Mouse (Mus musculus): ENCODE measurements around the gene Frmd8. TPM values are rescaled to one million over a fixed set of nuclear protein-coding genes. Genes with fewer than 3 reads are reported as not detected.

Gene Frmd8
- 18.9 and 21.3 TPM in 2 replicates for polyA plus RNA-seq (2012; rRNA removed)

DNA sequence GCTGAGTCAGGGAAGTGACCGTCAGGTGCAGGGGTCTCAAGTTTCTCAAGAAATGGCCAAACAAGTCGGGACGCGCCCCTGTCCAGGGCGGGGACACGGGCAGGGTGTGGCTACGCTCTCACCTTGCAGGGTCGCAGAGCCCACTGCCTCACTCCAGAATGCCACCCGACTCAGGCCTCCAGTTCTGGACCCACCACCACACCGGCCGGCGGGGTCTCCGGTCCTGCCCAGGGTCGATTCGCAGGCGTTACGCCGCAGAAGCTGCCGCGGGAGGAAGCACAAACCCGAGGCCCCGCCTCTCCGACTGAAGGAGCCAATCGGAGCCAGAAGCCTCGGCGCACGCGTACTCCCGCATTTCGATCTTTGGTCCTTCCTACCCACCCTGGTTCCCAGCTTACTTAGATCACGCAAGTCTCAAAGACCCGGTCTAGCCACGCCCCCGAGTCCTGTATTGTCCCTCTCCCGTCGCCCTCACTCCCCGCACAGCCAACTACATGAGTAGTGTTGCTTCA lies at the start of gene Frmd8:
Gene Frmd8, minus strand, starts transcription at position 306 of the 512 bp plus-strand sequence.
- TF ChIP-seq POLR2A (IDR thresholded peaks at IDR 0.05; ENCODE audit: borderline replicate concordance, extremely low read depth, insufficient read depth, insufficient read length, poor library complexity, severe bottlenecking) (no peak), CTCF (IDR thresholded peaks at IDR 0.05; ENCODE audit: borderline replicate concordance, extremely low read depth, insufficient read depth, insufficient read length) (no peak)
- DNase-seq (ENCODE audit: low read depth) = peak; percentile 98

GRCm38 (mm10) chr19:5924713-5925093 lies 49.6 kb upstream of the Frmd8 start, which contains the start of gene Cdc42ep2:
TSS of gene Cdc42ep2 (minus strand) at chr19:5924816.
- peak; percentile 97 for DNase-seq (ENCODE audit: low read depth)
- TF ChIP-seq POLR2A (IDR thresholded peaks at IDR 0.05; ENCODE audit: borderline replicate concordance, extremely low read depth, insufficient read depth, insufficient read length, poor library complexity, severe bottlenecking) (peak; percentile 20; the same call in 1 of the 2 replicates), CTCF (IDR thresholded peaks at IDR 0.05; ENCODE audit: borderline replicate concordance, extremely low read depth, insufficient read depth, insufficient read length) (no peak)

DNA sequence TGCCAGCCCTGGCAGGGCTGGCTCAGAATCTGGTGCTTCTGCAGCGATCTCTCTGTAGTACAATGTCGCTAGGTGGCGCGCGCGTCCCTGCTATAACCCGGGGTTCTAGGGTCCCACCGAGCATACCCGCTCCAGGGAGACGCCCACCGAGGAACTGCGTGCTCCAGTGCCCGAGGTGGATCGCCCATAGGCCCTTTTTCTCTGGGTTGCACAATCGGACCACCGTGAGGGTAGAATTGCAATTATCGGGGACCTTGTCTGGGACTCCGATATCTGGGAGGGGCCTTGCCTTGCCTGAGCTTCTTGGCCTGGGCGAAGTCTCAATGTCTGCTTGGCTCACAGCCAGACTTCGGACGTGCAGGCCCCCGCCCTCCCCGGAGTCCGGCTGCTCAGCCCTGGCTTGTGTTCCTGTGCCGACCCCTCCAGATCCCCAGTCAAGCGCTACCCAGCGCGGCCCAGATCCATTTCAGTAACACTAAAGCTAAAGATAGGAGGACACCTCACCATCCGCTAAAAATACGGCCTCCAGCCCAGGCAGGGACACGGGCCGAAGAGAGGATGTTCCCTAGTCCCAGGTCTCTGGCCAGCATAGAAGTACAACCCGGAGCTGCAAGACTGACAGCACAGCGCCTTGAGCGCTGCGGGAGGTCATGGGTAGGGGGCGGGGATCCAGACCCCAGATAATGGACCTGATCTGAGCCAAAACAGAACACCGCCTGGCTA lies 49.1 kb upstream of the Frmd8 start:
- TF ChIP-seq CTCF (IDR thresholded peaks at IDR 0.05; ENCODE audit: borderline replicate concordance, extremely low read depth, insufficient read depth, insufficient read length) (peak; percentile 89), POLR2A (IDR thresholded peaks at IDR 0.05; ENCODE audit: borderline replicate concordance, extremely low read depth, insufficient read depth, insufficient read length, poor library complexity, severe bottlenecking) (no peak)
- peak; percentile 95 for DNase-seq (ENCODE audit: low read depth)

DNA sequence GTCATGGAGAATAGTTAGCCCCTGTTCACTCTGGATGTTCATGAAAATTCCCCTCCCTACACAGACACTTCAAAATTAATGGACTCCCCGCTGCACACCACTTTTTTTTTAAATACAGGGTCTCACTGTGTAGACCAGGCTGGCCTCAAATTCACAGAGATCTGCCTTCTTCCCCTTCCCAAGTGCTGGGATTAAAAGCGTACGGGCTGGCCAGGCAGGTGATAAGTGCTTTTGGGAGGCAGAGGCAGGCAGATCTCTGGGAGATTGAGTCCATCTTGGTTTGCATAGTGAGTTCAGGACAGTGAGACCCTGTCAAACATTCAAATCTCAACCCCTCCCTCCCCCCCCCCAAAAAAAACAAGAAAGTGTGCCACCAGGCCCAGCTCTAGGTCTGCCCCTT lies 47.9 kb upstream of the Frmd8 start:
- DNase-seq (ENCODE audit: low read depth) = no peak
- TF ChIP-seq POLR2A (IDR thresholded peaks at IDR 0.05; ENCODE audit: borderline replicate concordance, extremely low read depth, insufficient read depth, insufficient read length, poor library complexity, severe bottlenecking) = no peak

DNA sequence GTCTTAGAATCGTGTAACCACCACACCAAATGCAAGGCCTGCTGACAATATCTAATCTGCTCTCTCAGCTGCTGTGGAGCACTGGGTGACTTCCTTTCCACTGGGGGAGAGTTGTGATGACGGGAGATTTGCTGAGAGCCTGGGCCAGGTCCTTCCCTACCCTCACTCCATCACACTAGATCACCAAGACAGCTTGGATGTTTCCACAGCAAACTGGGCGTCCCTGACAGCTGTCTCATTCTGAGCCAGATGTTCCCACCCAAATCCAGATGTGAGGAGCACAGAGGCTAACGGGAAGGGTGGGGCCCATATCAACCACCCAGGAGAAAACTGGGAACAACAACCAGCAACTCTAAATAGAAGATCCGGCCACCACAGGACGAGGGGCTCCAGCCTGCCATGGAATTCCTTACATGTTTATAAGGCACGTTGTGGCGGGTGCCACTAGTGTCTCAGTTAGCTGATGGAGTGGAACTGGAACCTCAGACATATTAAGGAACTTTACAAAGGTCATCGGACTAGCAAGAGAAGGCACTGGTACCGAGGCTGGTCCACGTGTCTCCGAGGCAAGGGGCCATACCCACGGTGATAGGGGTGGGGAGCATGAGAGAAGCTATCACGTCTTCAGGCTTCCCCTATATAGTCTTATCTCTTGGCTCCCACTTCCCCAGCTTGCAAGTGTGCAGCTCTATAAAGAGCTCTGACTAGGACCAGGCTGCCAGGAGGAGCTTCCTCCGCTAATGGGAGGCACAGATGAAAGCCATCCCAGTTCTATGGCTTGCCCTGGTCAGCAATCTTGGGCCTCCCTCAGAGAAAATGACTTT lies 47.3 kb upstream of the Frmd8 start:
- DNase-seq (ENCODE audit: low read depth) = no peak
- no peak for TF ChIP-seq POLR2A (IDR thresholded peaks at IDR 0.05; ENCODE audit: borderline replicate concordance, extremely low read depth, insufficient read depth, insufficient read length, poor library complexity, severe bottlenecking)
- TF ChIP-seq CTCF (IDR thresholded peaks at IDR 0.05; ENCODE audit: borderline replicate concordance, extremely low read depth, insufficient read depth, insufficient read length) = no peak

DNA sequence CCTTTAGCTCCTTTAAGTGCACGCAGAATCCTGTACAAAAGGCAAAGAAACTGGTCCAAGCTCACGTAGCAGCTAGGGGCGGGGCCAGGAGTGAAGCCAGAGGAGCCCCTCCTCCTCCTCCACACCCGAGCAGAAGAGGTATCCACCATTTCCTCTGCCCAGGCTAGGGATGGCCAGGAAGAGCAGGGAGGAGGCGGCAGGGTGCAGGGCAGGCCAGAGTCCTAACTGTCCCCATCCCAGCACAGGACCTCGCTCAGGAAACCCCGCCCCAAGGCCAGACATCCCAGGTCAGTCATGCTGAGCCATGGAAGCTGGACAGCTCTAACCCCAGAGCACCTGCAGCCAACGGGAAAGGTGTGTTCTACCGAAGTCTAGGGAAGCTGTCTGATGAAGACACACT lies 46.6 kb upstream of the Frmd8 start:
- peak; percentile 27 for DNase-seq (ENCODE audit: low read depth)

DNA sequence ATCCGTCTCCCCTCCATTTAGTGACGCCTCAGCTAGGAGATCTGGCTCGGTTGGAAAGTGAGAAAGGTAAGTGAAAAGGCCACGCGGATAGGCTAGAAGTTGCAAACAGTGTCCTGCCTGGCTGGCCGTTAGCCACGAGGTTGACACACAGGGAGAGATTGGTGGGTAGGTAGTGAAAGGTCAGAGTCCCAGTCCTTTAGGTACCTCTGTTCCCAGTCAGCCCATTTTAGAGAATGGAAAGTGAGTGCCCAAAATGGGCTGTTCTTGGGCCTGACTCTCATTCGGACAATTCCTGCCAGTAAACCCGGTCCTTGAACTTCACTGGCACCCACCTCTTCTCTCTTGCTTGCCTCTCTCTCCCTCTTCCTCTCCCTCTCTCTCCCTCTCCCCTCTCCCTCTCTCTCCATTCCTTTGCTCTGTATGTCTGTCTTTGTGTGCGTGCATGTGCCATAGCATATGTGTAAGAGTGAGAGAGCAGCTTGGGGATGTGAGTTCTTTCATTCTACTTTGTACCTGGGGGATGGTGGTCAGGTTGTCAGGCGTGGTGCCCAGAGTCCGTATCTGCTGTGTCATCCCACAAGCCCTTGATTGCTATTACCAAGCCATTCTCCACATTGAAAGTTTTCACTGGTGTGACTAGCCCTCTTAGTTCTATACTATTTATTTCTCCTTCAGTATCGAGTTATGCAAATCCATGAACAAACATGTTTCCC lies 38.1 kb upstream of the Frmd8 start, which contains the start of gene Dpf2:
Gene Dpf2, minus strand, starts transcription at position 4 of the 713 bp plus-strand sequence.
- DNase-seq (ENCODE audit: low read depth) = no peak
- TF ChIP-seq POLR2A (IDR thresholded peaks at IDR 0.05; ENCODE audit: borderline replicate concordance, extremely low read depth, insufficient read depth, insufficient read length, poor library complexity, severe bottlenecking) (no peak), CTCF (IDR thresholded peaks at IDR 0.05; ENCODE audit: borderline replicate concordance, extremely low read depth, insufficient read depth, insufficient read length) (no peak)

More for the DNA sequence above, 46.6 kb upstream of the Frmd8 start:
- no peak for TF ChIP-seq POLR2A (IDR thresholded peaks at IDR 0.05; ENCODE audit: borderline replicate concordance, extremely low read depth, insufficient read depth, insufficient read length, poor library complexity, severe bottlenecking)
- no peak for TF ChIP-seq CTCF (IDR thresholded peaks at IDR 0.05; ENCODE audit: borderline replicate concordance, extremely low read depth, insufficient read depth, insufficient read length)

GRCm38 (mm10) chr19:5912103-5913006 lies 37.3 kb upstream of the Frmd8 start:
- peak; percentile 67; the same call in 1 of the 2 replicates for TF ChIP-seq POLR2A (IDR thresholded peaks at IDR 0.05; ENCODE audit: borderline replicate concordance, extremely low read depth, insufficient read depth, insufficient read length, poor library complexity, severe bottlenecking)
- TF ChIP-seq CTCF (IDR thresholded peaks at IDR 0.05; ENCODE audit: borderline replicate concordance, extremely low read depth, insufficient read depth, insufficient read length) = no peak
- peak; percentile 100 for DNase-seq (ENCODE audit: low read depth)

DNA sequence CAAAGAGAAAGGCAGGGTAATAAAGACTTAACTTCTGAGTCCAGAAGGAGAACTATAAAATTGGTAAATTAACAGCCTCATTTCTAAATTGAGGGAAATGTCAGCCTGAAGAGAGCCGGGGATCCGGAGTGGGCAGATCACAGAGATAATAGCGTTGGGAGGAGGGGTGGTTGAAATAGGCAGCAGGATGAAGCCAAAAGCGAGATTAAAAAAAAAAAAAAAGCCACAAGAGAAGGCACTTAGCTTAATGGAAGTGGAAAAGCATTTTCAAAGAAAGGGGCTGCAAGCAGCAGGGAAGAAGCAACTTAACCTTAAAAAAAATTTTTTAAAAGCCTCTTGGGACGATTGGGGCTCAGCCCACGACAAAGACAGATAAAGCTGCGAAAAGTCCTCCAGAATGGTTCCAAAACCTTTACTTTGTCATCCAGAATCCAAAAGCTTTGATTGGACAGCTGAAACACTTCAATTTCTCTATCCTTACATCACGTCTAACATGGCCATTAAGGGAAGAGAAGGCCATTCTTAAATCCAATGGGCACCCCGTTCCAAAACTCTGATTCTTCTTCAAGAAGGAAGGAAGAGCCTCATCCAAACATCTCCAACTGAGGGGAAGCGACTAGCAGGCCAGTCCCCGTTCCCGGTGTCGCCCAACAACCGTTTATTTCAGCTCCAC lies 36.5 kb upstream of the Frmd8 start:
- peak; percentile 27 for DNase-seq (ENCODE audit: low read depth)
- TF ChIP-seq POLR2A (IDR thresholded peaks at IDR 0.05; ENCODE audit: borderline replicate concordance, extremely low read depth, insufficient read depth, insufficient read length, poor library complexity, severe bottlenecking) (no peak), CTCF (IDR thresholded peaks at IDR 0.05; ENCODE audit: borderline replicate concordance, extremely low read depth, insufficient read depth, insufficient read length) (no peak)
